Mouse (Mus musculus): ENCODE measurements at regions not wholly inside any gene's neighbourhood (a gene's known extent, or its start where the extent isn't known, plus 50 kb on each side); places are given as distances from the start of the nearest gene placed in this dataset.

- no peak for DNase-seq (ENCODE audit: extremely low spot score)
These were observed 146.8 kb downstream of the Ktn1 start for GRCm38 (mm10) chr14:47795062-47795461.

GRCm38 (mm10) chr14:47798203-47798602 is 150.0 kb downstream of the Ktn1 start:
- no peak for DNase-seq (ENCODE audit: extremely low spot score)

GRCm38 (mm10) chr14:47799564-47799963 is 151.3 kb downstream of the Ktn1 start:
- no peak for DNase-seq (ENCODE audit: extremely low spot score)

GRCm38 (mm10) chr14:47805202-47805601 is 157.0 kb downstream of the Ktn1 start:
- DNase-seq (ENCODE audit: extremely low spot score) = peak; percentile 17

GRCm38 (mm10) chr14:47805771-47806535 is 157.7 kb downstream of the Ktn1 start:
- peak; percentile 49 for DNase-seq (ENCODE audit: extremely low spot score)

GRCm38 (mm10) chr14:47808097-47808910 is 160.1 kb downstream of the Ktn1 start:
- peak; percentile 15 for DNase-seq (ENCODE audit: extremely low spot score)

GRCm38 (mm10) chr14:47818224-47818623 is 170.0 kb downstream of the Ktn1 start:
- DNase-seq (ENCODE audit: extremely low spot score) = no peak

- no peak for DNase-seq (ENCODE audit: extremely low spot score)
These were observed 170.4 kb downstream of the Ktn1 start for GRCm38 (mm10) chr14:47818641-47819040.

GRCm38 (mm10) chr14:47820571-47821143 is 172.4 kb downstream of the Ktn1 start:
- DNase-seq (ENCODE audit: extremely low spot score) = no peak

- DNase-seq (ENCODE audit: extremely low spot score) = no peak
These were observed 174.9 kb downstream of the Ktn1 start for GRCm38 (mm10) chr14:47823182-47823581.

- DNase-seq (ENCODE audit: extremely low spot score) = no peak
These were observed 175.4 kb downstream of the Ktn1 start for GRCm38 (mm10) chr14:47823696-47824095.

GRCm38 (mm10) chr14:47825446-47825956 is 177.3 kb downstream of the Ktn1 start:
- no peak for DNase-seq (ENCODE audit: extremely low spot score)

GRCm38 (mm10) chr14:47826545-47826944 is 178.3 kb downstream of the Ktn1 start:
- DNase-seq (ENCODE audit: extremely low spot score) = no peak

GRCm38 (mm10) chr14:47827623-47828022 is 179.4 kb downstream of the Ktn1 start:
- DNase-seq (ENCODE audit: extremely low spot score) = no peak

- no peak for DNase-seq (ENCODE audit: extremely low spot score)
These were observed 185.4 kb downstream of the Ktn1 start for GRCm38 (mm10) chr14:47833696-47834095.

- no peak for DNase-seq (ENCODE audit: extremely low spot score)
These were observed 187.2 kb downstream of the Ktn1 start for GRCm38 (mm10) chr14:47835408-47835807.

GRCm38 (mm10) chr14:47839493-47840215 is 191.4 kb downstream of the Ktn1 start:
- no peak for DNase-seq (ENCODE audit: extremely low spot score)

- DNase-seq (ENCODE audit: extremely low spot score) = no peak
These were observed 196.1 kb downstream of the Ktn1 start for GRCm38 (mm10) chr14:47844366-47844765.

- DNase-seq (ENCODE audit: extremely low spot score) = no peak
These were observed 200.6 kb downstream of the Ktn1 start for GRCm38 (mm10) chr14:47848861-47849260.

- DNase-seq (ENCODE audit: extremely low spot score) = no peak
These were observed 208.1 kb downstream of the Ktn1 start for GRCm38 (mm10) chr14:47856280-47856765.

- DNase-seq (ENCODE audit: extremely low spot score) = no peak
These were observed 209.0 kb downstream of the Ktn1 start for GRCm38 (mm10) chr14:47857271-47857670.

Data from embryo, embryonic 9.5 days (tissue).